Mouse (Mus musculus) neural tube, embryonic 15.5 days (tissue): Measurements from ENCODE around the gene Zfp617. TPM values are rescaled to one million over a fixed set of nuclear protein-coding genes. Genes with fewer than 3 reads are reported as not detected.

ENCODE experiments used
- ATAC-seq: fragments of 200-750 bp; cut with Nextera tagmentation; 2 replicates; pipeline ENCODE4 v1.8.0; 2017; ENCODE audit warnings: mild to moderate bottlenecking, moderate TSS enrichment, moderate library complexity; ENCODE audit not compliant: low FRiP score
- H3K27ac ChIP-seq: fragments of 300-500 bp; sonication (generic); replicated peaks from 2 replicates; pipeline ENCODE4 v1.5.1; 2015; ENCODE audit warnings: mild to moderate bottlenecking, inconsistent platforms
- H3K27me3 ChIP-seq: fragments of 300-500 bp; sonication (generic); replicated peaks from 2 replicates; pipeline ENCODE4 v1.6.1; 2015; ENCODE audit warnings: inconsistent platforms
- H3K36me3 ChIP-seq: fragments of 300-500 bp; sonication (generic); 2 replicates; pipeline ENCODE4 v1.6.1; 2015; ENCODE audit warnings: inconsistent platforms
- H3K4me1 ChIP-seq: fragments of 300-500 bp; sonication (generic); 2 replicates; pipeline ENCODE4 v1.6.1; 2015; ENCODE audit warnings: inconsistent platforms
- H3K4me2 ChIP-seq: fragments of 300-500 bp; sonication (generic); 2 replicates; pipeline ENCODE4 v1.6.1; 2015; ENCODE audit warnings: inconsistent platforms, mild to moderate bottlenecking, moderate library complexity
- H3K4me3 ChIP-seq: fragments of 300-500 bp; sonication (generic); replicated peaks from 2 replicates; pipeline ENCODE4 v1.5.1; 2015; ENCODE audit warnings: mild to moderate bottlenecking, inconsistent platforms
- H3K9ac ChIP-seq: fragments of 300-500 bp; sonication (generic); replicated peaks from 2 replicates; pipeline ENCODE4 v1.6.1; 2015; ENCODE audit warnings: mild to moderate bottlenecking, inconsistent platforms
- H3K9me3 ChIP-seq: fragments of 300-500 bp; sonication (generic); replicated peaks from 2 replicates; pipeline ENCODE4 v1.6.1; 2016; ENCODE audit warnings: inconsistent platforms
- WGBS: fragments of 180-500 bp; shearing (Covaris S2); methylation state at CpG from one replicate; pipeline ENCODE4 v1.1.7; 2015; ENCODE audit warnings: mixed read lengths; 5-methylcytosine and 5-hydroxymethylcytosine counted together
- polyA plus RNA-seq: library from polyadenylated mRNA; unstranded; fragments of >200 nt; fragmentation: Nextera tagmentation; extraction: Ambion mirVana; gene quantifications from 2 replicates; pipeline ENCODE4 v1.2.1, GENCODE M21; 2015

Gene Zfp617
- polyA plus RNA-seq, 1 experiment from 2014 or later: 33.5 TPM

DNA sequence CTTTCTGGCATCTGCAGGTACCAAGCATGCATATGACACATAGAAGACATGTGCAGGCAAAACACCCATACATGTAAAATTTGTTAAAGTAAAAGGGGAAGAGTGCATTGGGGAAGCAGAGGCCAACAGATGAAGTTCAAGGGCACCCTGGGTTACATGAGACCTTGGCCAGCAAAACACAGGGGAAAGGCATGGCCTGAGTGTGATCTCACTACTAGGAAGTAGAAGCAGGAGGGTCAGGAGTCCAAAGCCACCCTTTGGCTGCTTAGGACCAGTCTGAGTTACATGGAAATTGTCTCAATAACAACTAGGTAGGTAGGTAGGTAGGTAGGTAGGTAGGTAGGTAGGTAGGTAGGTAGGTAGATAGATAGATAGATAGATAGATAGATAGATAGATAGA is 52.0 kb downstream of the Zfp617 start:
- Histone ChIP-seq H3K4me1 (no peaks in the 10 kb centered on the region), H3K9ac (no peak overlapping the region), H3K27ac (no peak overlapping the region), H3K9me3 (no peaks in the 10 kb centered on the region), H3K4me3 (no peak overlapping the region), H3K36me3 (peaks cover 14% of the 10 kb centered on the region), H3K27me3 (no peaks in the 10 kb centered on the region), H3K4me2 (no peak overlapping the region)
- ATAC-seq: no peak

GRCm38 (mm10) chr8:71961796-71962195 is 53.4 kb downstream of the Zfp617 start:
- whole genome bisulfite sequencing: 94% methylated on average over 5 of the region's 5 CpGs
- H3K4me2 ChIP-seq: no peak overlapping the region
- no peaks in the 10 kb centered on the region for H3K4me1 ChIP-seq
- no peak for ATAC-seq
- peaks cover 27% of the 10 kb centered on the region for H3K36me3 ChIP-seq
- H3K27ac ChIP-seq: no peak overlapping the region
- no peaks in the 10 kb centered on the region for H3K9me3 ChIP-seq
- H3K9ac ChIP-seq: no peak overlapping the region
- no peaks in the 10 kb centered on the region for H3K27me3 ChIP-seq
- H3K4me3 ChIP-seq: no peak overlapping the region

DNA sequence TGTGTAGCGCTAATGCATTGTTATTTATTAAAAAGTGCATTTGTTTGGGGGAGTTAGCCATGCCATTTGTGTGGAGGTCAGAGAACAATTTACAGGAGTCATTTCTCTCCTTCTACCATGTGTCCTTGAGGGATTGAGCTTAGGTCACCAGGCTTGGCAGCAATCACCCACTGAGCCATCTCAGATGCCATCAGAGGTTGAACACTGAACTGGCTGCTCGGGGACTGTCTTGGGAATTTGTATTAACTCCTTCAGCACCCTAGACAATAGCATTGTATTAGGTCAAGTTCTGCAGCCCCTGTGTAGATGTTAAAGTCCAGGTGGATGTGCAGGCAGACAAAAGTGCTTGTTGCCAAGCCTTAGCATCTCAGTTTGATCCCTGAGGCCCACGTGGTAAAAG is 55.6 kb downstream of the Zfp617 start:
- H3K4me2 ChIP-seq: no peak overlapping the region
- H3K27me3 ChIP-seq: no peaks in the 10 kb centered on the region
- no peaks in the 10 kb centered on the region for H3K4me1 ChIP-seq
- no peak overlapping the region for H3K4me3 ChIP-seq
- no peak overlapping the region for H3K27ac ChIP-seq
- no peaks in the 10 kb centered on the region for H3K9me3 ChIP-seq
- H3K9ac ChIP-seq: no peak overlapping the region
- WGBS: 88% methylated on average over 3 of the region's 3 CpGs
- no peak for ATAC-seq
- H3K36me3 ChIP-seq: peaks cover 49% of the 10 kb centered on the region

GRCm38 (mm10) chr8:71965166-71965565 is 56.7 kb downstream of the Zfp617 start:
- Histone ChIP-seq H3K9me3 (no peaks in the 10 kb centered on the region), H3K4me3 (no peak overlapping the region), H3K36me3 (peaks cover 51% of the 10 kb centered on the region), H3K4me1 (no peaks in the 10 kb centered on the region), H3K4me2 (no peak overlapping the region), H3K27me3 (no peaks in the 10 kb centered on the region), H3K27ac (no peak overlapping the region), H3K9ac (no peak overlapping the region)
- ATAC-seq: no peak
- WGBS: 96% methylated on average over 2 of the region's 2 CpGs

- H3K9ac ChIP-seq: no peak overlapping the region
- H3K4me3 ChIP-seq: no peak overlapping the region
- no peak for ATAC-seq
- no peak overlapping the region for H3K4me2 ChIP-seq
- H3K27ac ChIP-seq: no peak overlapping the region
- no peaks in the 10 kb centered on the region for H3K27me3 ChIP-seq
- no peaks in the 10 kb centered on the region for H3K4me1 ChIP-seq
- H3K9me3 ChIP-seq: no peaks in the 10 kb centered on the region
- peaks cover 51% of the 10 kb centered on the region for H3K36me3 ChIP-seq
Measured at GRCm38 (mm10) chr8:71966411-71966810, 58.0 kb downstream of the Zfp617 start.

- 99% methylated on average over 5 of the region's 5 CpGs for WGBS
Measured at GRCm38 (mm10) chr8:71967261-71967660, 58.8 kb downstream of the Zfp617 start.

DNA sequence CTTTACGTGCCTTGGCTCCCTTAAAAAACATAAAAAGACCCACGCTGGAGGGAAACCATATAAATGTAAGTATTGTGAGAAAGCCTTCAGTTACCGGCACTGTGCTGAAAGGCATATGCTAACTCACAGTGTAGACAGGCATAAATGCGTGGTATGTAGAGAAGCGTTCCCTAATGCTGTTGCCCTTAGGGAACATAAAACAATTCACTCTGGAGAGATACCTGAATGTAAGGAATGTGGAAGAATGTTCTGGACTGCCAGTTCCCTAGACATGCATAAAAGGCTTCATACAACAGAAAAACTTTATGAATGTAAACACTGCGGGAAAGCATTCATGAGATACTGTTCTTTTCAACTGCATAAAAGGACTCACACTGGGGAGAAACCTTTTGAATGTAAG is 59.7 kb downstream of the Zfp617 start:
- no peak for ATAC-seq
- Histone ChIP-seq H3K4me1 (no peaks in the 10 kb centered on the region), H3K9me3 (no peaks in the 10 kb centered on the region), H3K4me3 (no peak overlapping the region), H3K27me3 (no peaks in the 10 kb centered on the region), H3K9ac (no peak overlapping the region), H3K36me3 (peaks cover 51% of the 10 kb centered on the region), H3K27ac (no peak overlapping the region), H3K4me2 (no peak overlapping the region)
- WGBS: 87% methylated on average over 6 of the region's 6 CpGs

More at GRCm38 (mm10) chr8:71967261-71967660, 58.8 kb downstream of the Zfp617 start:
- Histone ChIP-seq H3K4me2 (no peak overlapping the region), H3K4me3 (no peak overlapping the region), H3K27me3 (no peaks in the 10 kb centered on the region), H3K36me3 (peaks cover 51% of the 10 kb centered on the region), H3K9me3 (no peaks in the 10 kb centered on the region), H3K27ac (no peak overlapping the region), H3K4me1 (no peaks in the 10 kb centered on the region), H3K9ac (no peak overlapping the region)
- ATAC-seq: no peak

- no peaks in the 10 kb centered on the region for H3K9me3 ChIP-seq
- H3K4me3 ChIP-seq: no peak overlapping the region
- H3K36me3 ChIP-seq: peaks cover 51% of the 10 kb centered on the region
- WGBS: 94% methylated on average over 6 of the region's 6 CpGs
- H3K9ac ChIP-seq: no peak overlapping the region
- no peak overlapping the region for H3K4me2 ChIP-seq
- no peaks in the 10 kb centered on the region for H3K4me1 ChIP-seq
- H3K27me3 ChIP-seq: no peaks in the 10 kb centered on the region
- no peak for ATAC-seq
- no peak overlapping the region for H3K27ac ChIP-seq
Measured at GRCm38 (mm10) chr8:71968636-71969035, 60.2 kb downstream of the Zfp617 start.

DNA sequence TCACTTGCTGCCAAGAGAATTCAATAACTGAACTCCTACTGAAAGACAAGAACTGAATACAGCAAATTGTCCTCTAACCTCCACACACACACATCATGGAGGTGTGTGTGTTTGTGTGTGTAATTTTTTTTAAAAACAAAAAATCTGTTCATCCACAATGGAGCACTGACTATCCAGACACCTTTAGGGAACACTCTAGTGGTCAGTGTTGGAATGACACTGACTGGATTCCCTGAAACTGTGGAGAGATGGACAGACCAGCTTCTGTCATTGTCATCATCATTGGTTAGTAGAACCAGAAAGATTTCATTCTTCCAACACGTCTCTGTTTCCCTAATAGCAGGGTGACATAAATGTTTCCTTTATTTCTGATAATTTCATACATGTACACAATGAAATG is 63.5 kb downstream of the Zfp617 start:
- Histone ChIP-seq H3K27ac (no peak overlapping the region), H3K4me2 (no peak overlapping the region), H3K4me3 (no peak overlapping the region), H3K9me3 (no peaks in the 10 kb centered on the region), H3K4me1 (no peaks in the 10 kb centered on the region), H3K9ac (no peak overlapping the region), H3K36me3 (peaks cover 22% of the 10 kb centered on the region), H3K27me3 (no peaks in the 10 kb centered on the region)
- no peak for ATAC-seq
- 83% methylated on average over 1 of the region's 1 CpGs for WGBS

GRCm38 (mm10) chr8:71974211-71974610 is 65.8 kb downstream of the Zfp617 start:
- H3K27ac ChIP-seq: no peak overlapping the region
- no peak overlapping the region for H3K4me2 ChIP-seq
- H3K27me3 ChIP-seq: no peaks in the 10 kb centered on the region
- no peak overlapping the region for H3K9ac ChIP-seq
- H3K9me3 ChIP-seq: no peaks in the 10 kb centered on the region
- no peak for ATAC-seq
- 77% methylated on average over 3 of the region's 3 CpGs for WGBS
- H3K4me1 ChIP-seq: no peaks in the 10 kb centered on the region
- no peak overlapping the region for H3K4me3 ChIP-seq
- H3K36me3 ChIP-seq: peaks cover 3% of the 10 kb centered on the region; the same call in 1 of the 2 replicates

GRCm38 (mm10) chr8:71981032-71981431 is 72.6 kb downstream of the Zfp617 start:
- no peaks in the 10 kb centered on the region for H3K9me3 ChIP-seq
- no peaks in the 10 kb centered on the region for H3K4me1 ChIP-seq
- no peak overlapping the region for H3K27ac ChIP-seq
- 0 out of 2 replicates have a peak, but pooled peaks cover 3% of the 10 kb centered on the region for H3K36me3 ChIP-seq
- ATAC-seq: no peak
- H3K4me3 ChIP-seq: no peak overlapping the region
- H3K9ac ChIP-seq: no peak overlapping the region
- WGBS: 79% methylated on average over 2 of the region's 2 CpGs
- H3K27me3 ChIP-seq: no peaks in the 10 kb centered on the region
- no peak overlapping the region for H3K4me2 ChIP-seq

GRCm38 (mm10) chr8:71981456-71981855 is 73.0 kb downstream of the Zfp617 start:
- H3K36me3 ChIP-seq: 0 out of 2 replicates have a peak, but pooled peaks cover 3% of the 10 kb centered on the region
- no peaks in the 10 kb centered on the region for H3K4me1 ChIP-seq
- H3K4me3 ChIP-seq: no peak overlapping the region
- H3K9ac ChIP-seq: no peak overlapping the region
- no peak for ATAC-seq
- no peak overlapping the region for H3K27ac ChIP-seq
- H3K4me2 ChIP-seq: no peak overlapping the region
- 87% methylated on average over 4 of the region's 4 CpGs for WGBS
- H3K9me3 ChIP-seq: no peaks in the 10 kb centered on the region
- no peaks in the 10 kb centered on the region for H3K27me3 ChIP-seq
